26 mouse cellular contexts compared by ENCODE assay signal in the genomic region with DNA sequence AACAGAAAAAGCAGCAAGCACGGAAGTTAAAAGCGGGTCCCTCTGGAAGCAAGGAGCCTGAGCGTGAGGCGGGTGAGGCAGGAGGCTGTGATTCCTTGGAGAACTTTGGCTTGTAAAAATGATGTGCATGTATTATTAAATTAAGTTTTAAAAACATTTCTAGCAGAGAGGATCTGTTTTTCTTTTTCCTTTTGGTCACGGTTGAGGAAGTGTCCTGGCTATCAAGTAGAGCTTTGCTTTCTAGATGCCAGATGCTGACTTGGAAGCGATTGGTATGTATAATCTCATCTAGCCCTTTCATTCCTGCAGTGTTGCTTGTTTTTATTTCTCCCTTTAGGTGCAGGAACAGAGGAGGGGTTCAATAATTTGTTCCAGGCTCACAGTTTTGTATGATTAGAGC.
DNase-seq lines count a peak whose midpoint lies in the region; ATAC-seq and TF ChIP-seq lines count a peak whose summit lies in the region.
"Had no signal": no experiment of that assay in that cellular context is flagged by ENCODE, and none has a peak within 500 bp of the region (broad histone marks: within the 10 kb centered on the region; RNA-seq: fewer than 3 reads in every experiment).

No protein-coding gene starts in this region.

- 0 out of 2 replicates have a peak, but pooled peaks cover 2% of the 10 kb centered on the region for H3K27me3 ChIP-seq in embryonic facial prominence, embryonic 10.5 days (replicated peaks; ENCODE audit: low read depth, poor library complexity, severe bottlenecking)
- H3K27me3 ChIP-seq in embryonic facial prominence, embryonic 15.5 days, result no peaks in the 10 kb centered on the region
- H3K27me3 ChIP-seq: forebrain, embryonic 13.5 days; heart, embryonic 13.5 days; liver, embryonic 12.5 days; megakaryocyte, embryonic 14.5 days; midbrain, embryonic 12.5 days; neural tube, embryonic 13.5 days had no signal

- H3K27ac ChIP-seq in gastrocnemius, adult 2 months, result peak overlapping the region; percentile 28; the same call in 1 of the 2 replicates
- peak overlapping the region; percentile 72 for H3K27ac ChIP-seq in embryonic facial prominence, embryonic 10.5 days (replicated peaks)
- peak overlapping the region; percentile 60 for H3K27ac ChIP-seq in embryonic facial prominence, embryonic 15.5 days (replicated peaks)
- H3K27ac ChIP-seq: forebrain, embryonic 13.5 days; heart, embryonic 13.5 days; hindbrain, embryonic 10.5 days; layer of hippocampus, adult 2 months; liver, embryonic 12.5 days; midbrain, embryonic 12.5 days; neural tube, embryonic 13.5 days had no signal

- no peaks in the 10 kb centered on the region for H3K36me3 ChIP-seq in embryonic facial prominence, embryonic 10.5 days (replicated peaks)
- no peaks in the 10 kb centered on the region for H3K36me3 ChIP-seq in embryonic facial prominence, embryonic 15.5 days
- H3K36me3 ChIP-seq: heart, embryonic 13.5 days; hindbrain, embryonic 10.5 days; liver, embryonic 12.5 days; midbrain, embryonic 12.5 days; neural tube, embryonic 13.5 days had no signal

- WGBS in embryonic facial prominence, embryonic 10.5 days, result 54% methylated on average over 6 of the region's 6 CpGs
- WGBS in embryonic facial prominence, embryonic 15.5 days, result 40% methylated on average over 6 of the region's 6 CpGs

- H3K4me3 ChIP-seq in gastrocnemius, adult 2 months, result no peak overlapping the region
- no peak overlapping the region for H3K4me3 ChIP-seq in embryonic facial prominence, embryonic 10.5 days
- no peak overlapping the region for H3K4me3 ChIP-seq in embryonic facial prominence, embryonic 15.5 days (replicated peaks)
- H3K4me3 ChIP-seq: forebrain, embryonic 13.5 days; heart, embryonic 13.5 days; hindbrain, embryonic 10.5 days; layer of hippocampus, adult 2 months; liver, embryonic 12.5 days; megakaryocyte, embryonic 14.5 days; midbrain, embryonic 12.5 days; neural tube, embryonic 13.5 days had no signal

- no peak for ATAC-seq in embryonic facial prominence, embryonic 15.5 days (ENCODE audit: insufficient number of reproducible peaks, low FRiP score, low TSS enrichment, low read depth)
- ATAC-seq: forebrain, embryonic 13.5 days; hindbrain, embryonic 16.5 days; liver, embryonic 12.5 days; liver, postnatal 0 days; lung, postnatal 0 days had no signal

- peaks cover 2% of the 10 kb centered on the region; the same call in 1 of the 2 replicates for H3K9me3 ChIP-seq in embryonic facial prominence, embryonic 10.5 days
- H3K9me3 ChIP-seq in embryonic facial prominence, embryonic 15.5 days (replicated peaks), result no peaks in the 10 kb centered on the region
- H3K9me3 ChIP-seq: forebrain, embryonic 13.5 days; heart, embryonic 13.5 days; liver, embryonic 12.5 days; midbrain, embryonic 12.5 days; neural tube, embryonic 13.5 days had no signal

- TF ChIP-seq CTCF in gastrocnemius, adult 2 months (IDR thresholded peaks at IDR 0.05), result no peak

- no peak for DNase-seq in gastrocnemius, adult 2 months
- DNase-seq in gastrocnemius, adult 18-20 months (ENCODE audit: low spot score), result no peak
- DNase-seq in embryonic facial prominence, embryonic 10.5 days (ENCODE audit: low spot score), result no peak
- DNase-seq in cerebellum, adult 8-10 months, result no peak
- DNase-seq in layer of hippocampus, postnatal 25 days (ENCODE audit: extremely low spot score in 1 of 2, low spot score in 1 of 2), result no peak
- DNase-seq in thymus, postnatal 25 days, result no peak
- DNase-seq: adrenal gland, postnatal 36 days; cerebellum, adult 2 months; cerebellum, postnatal 25 days; heart, postnatal 10 days; kidney, adult 18-20 months; kidney, postnatal 36 days; layer of hippocampus, postnatal 36 days; liver, postnatal 0 days; lung, postnatal 4 days had no signal

- intact Hi-C loops in gastrocnemius, adult 2 months (cut with DNase I), result no loop called here

- H3K4me2 ChIP-seq in embryonic facial prominence, embryonic 15.5 days (replicated peaks), result no peak overlapping the region
- H3K4me2 ChIP-seq: forebrain, embryonic 13.5 days; heart, embryonic 13.5 days; liver, embryonic 12.5 days; midbrain, embryonic 12.5 days; neural tube, embryonic 13.5 days had no signal

- no peak overlapping the region for H3K9ac ChIP-seq in embryonic facial prominence, embryonic 15.5 days
- H3K9ac ChIP-seq: forebrain, embryonic 13.5 days; heart, embryonic 13.5 days; liver, embryonic 12.5 days; liver, postnatal 0 days; midbrain, embryonic 12.5 days; neural tube, embryonic 13.5 days had no signal

- peaks cover 22% of the 10 kb centered on the region for H3K4me1 ChIP-seq in embryonic facial prominence, embryonic 10.5 days
- peaks cover 5% of the 10 kb centered on the region for H3K4me1 ChIP-seq in embryonic facial prominence, embryonic 15.5 days
- H3K4me1 ChIP-seq: forebrain, embryonic 13.5 days; heart, embryonic 13.5 days; hindbrain, embryonic 10.5 days; liver, embryonic 12.5 days; megakaryocyte, embryonic 14.5 days; midbrain, embryonic 12.5 days had no signal
